Mouse (Mus musculus) stomach, embryonic 16.5 days (tissue): ENCODE data around the gene Rubcn. TPM values are rescaled to one million over a fixed set of nuclear protein-coding genes. Genes with fewer than 3 reads are reported as not detected.

Experiments used
- ATAC-seq: fragments of 200-750 bp; cut with Nextera tagmentation; 2 replicates; pipeline ENCODE4 v1.8.0; 2017; ENCODE audit warnings: moderate number of reproducible peaks, moderate TSS enrichment; ENCODE audit not compliant: insufficient read depth, low FRiP score
- H3K27ac ChIP-seq: fragments of 300-500 bp; sonication (generic); 2 replicates; pipeline ENCODE4 v1.5.1; 2014; ENCODE audit warnings: low read length
- H3K27me3 ChIP-seq: fragments of 300-500 bp; sonication (generic); 2 replicates; pipeline ENCODE4 v1.6.1; 2014; ENCODE audit warnings: low read length, control low read depth, mixed read lengths; ENCODE audit not compliant: control insufficient read depth, insufficient read depth
- H3K36me3 ChIP-seq: fragments of 300-500 bp; sonication (generic); 2 replicates; pipeline ENCODE4 v1.6.1; 2014; ENCODE audit warnings: low read length; ENCODE audit not compliant: control insufficient read depth, insufficient read depth
- H3K4me1 ChIP-seq: fragments of 300-500 bp; sonication (generic); 2 replicates; pipeline ENCODE4 v1.6.1; 2014; ENCODE audit warnings: low read length, control low read depth, mixed read lengths; ENCODE audit not compliant: control insufficient read depth, insufficient read depth
- H3K4me2 ChIP-seq: fragments of 300-500 bp; sonication (generic); 2 replicates; pipeline ENCODE4 v1.6.1; 2014; ENCODE audit warnings: low read depth, low read length, mixed read lengths
- H3K4me3 ChIP-seq: fragments of 300-500 bp; sonication (generic); replicated peaks from 2 replicates; pipeline ENCODE4 v1.5.1; 2014; ENCODE audit warnings: mild to moderate bottlenecking, low read length
- H3K9ac ChIP-seq: fragments of 300-500 bp; sonication (generic); 2 replicates; pipeline ENCODE4 v1.6.1; 2014; ENCODE audit warnings: low read length
- H3K9me3 ChIP-seq: fragments of 300-500 bp; sonication (generic); replicated peaks from 2 replicates; pipeline ENCODE4 v1.6.1; 2016; ENCODE audit warnings: low read length, control low read depth; ENCODE audit not compliant: control insufficient read depth
- WGBS: fragments of 180-500 bp; shearing (Covaris S2); extraction: QIAGEN DNeasy Blood & Tissue Kit; methylation state at CpG from one replicate; pipeline ENCODE4 v1.1.7; 2014; 5-methylcytosine and 5-hydroxymethylcytosine counted together
- polyA plus RNA-seq: library from polyadenylated mRNA; unstranded; fragments of >200 nt; fragmentation: Nextera tagmentation; extraction: Ambion mirVana; gene quantifications from 2 replicates; pipeline ENCODE4 v1.2.1, GENCODE M21; 2015

The Rubcn gene
- polyA plus RNA-seq, 1 experiment from 2014 or later, result 24.7 TPM

DNA sequence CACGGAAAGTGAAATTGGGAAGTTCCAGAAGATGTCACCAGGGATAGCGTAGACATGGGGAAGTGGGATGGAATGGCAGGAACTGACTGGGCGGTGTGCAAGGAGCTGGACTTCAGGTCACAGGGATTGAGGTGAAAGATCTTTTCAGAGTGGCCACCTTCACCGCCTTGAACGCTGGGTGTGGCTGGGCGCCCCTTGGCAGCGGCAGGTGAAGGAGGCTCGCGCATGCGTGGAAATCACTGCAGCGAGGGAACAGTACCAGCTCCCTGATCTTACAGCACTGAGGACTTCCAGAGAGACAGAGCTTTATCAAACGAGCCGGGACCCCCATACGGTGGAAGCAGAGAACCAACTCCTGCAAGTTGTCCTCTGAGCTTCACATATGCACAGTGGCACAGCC lies 63.0 kb downstream of the Rubcn start:
- Histone ChIP-seq H3K9ac (peak overlapping the region; percentile 47), H3K27ac (no peak overlapping the region), H3K4me3 (peak overlapping the region; percentile 34), H3K27me3 (no peaks in the 10 kb centered on the region), H3K4me1 (peaks cover 7% of the 10 kb centered on the region; the same call in 1 of the 2 replicates), H3K4me2 (peak overlapping the region; percentile 58), H3K9me3 (no peaks in the 10 kb centered on the region), H3K36me3 (no peaks in the 10 kb centered on the region)
- 27% methylated on average over 14 of the region's 14 CpGs for WGBS
- ATAC-seq, result no peak

GRCm38 (mm10) chr16:32813771-32814170 lies 63.8 kb downstream of the Rubcn start:
- Histone ChIP-seq H3K27ac (no peak overlapping the region), H3K4me3 (no peak overlapping the region), H3K9ac (no peak overlapping the region), H3K27me3 (no peaks in the 10 kb centered on the region), H3K4me1 (peaks cover 7% of the 10 kb centered on the region; the same call in 1 of the 2 replicates), H3K9me3 (no peaks in the 10 kb centered on the region), H3K4me2 (no peak overlapping the region), H3K36me3 (no peaks in the 10 kb centered on the region)
- WGBS, result 76% methylated on average over 3 of the region's 3 CpGs
- no peak for ATAC-seq

- no peaks in the 10 kb centered on the region for H3K27me3 ChIP-seq
- no peak for ATAC-seq
- 48% methylated on average over 9 of the region's 9 CpGs for WGBS
- H3K4me2 ChIP-seq, result peak overlapping the region; percentile 44; the same call in 1 of the 2 replicates
- H3K36me3 ChIP-seq, result no peaks in the 10 kb centered on the region
- H3K4me3 ChIP-seq, result no peak overlapping the region
- H3K9ac ChIP-seq, result no peak overlapping the region
- no peaks in the 10 kb centered on the region for H3K9me3 ChIP-seq
- H3K4me1 ChIP-seq, result peaks cover 7% of the 10 kb centered on the region; the same call in 1 of the 2 replicates
- H3K27ac ChIP-seq, result no peak overlapping the region
These were observed 64.2 kb downstream of the Rubcn start for GRCm38 (mm10) chr16:32813362-32813761.

DNA sequence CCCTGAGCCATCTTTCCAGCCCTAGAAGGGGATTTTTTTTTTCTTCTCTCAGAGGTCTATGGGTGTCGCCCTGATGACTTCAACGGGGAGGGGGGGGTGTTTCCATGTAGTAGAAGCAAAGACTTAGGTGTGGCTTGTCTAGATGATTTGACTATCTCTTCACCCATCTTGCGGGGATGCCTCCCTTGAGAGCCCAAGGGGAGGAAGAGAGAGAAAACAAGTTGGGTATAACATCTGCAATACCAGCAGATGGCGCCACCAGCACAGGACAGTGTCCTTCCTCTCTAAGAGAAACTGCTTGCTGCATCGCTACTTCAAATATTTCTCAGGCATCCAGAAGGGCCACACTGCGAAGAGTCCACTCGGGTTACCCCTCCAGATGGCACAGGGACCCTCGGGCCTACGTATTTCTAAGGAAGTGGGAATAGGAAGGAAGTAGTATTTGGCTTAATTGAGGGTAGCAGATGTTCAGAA lies 64.6 kb downstream of the Rubcn start:
- ATAC-seq, result peak; percentile 51; the same call in 1 of the 2 replicates
- H3K9me3 ChIP-seq, result no peaks in the 10 kb centered on the region

DNA sequence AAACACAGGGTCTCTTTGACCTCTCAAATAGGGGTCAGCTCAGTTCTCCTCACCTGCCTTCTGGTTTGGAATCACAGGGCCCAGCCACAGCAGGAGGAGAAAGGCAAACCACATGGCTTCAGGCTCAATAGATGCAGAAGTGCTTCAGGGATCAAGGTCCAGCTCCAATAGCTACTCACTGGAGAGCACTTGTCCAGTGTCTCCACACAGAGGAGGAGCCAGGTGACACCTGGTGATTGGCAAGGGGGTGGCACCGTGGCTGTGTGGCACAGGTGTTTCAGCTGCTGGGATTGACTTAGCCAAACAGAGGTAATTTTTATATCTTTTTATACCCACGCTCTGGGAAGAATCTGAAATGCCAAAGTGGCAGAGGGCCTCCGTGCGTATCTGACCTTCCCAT lies 67.2 kb downstream of the Rubcn start, which contains the start of gene Smbd1:
TSS of gene Smbd1 (minus strand) at position 157 of the 400 bp plus-strand sequence.
- Histone ChIP-seq H3K4me2 (no peak within 1 kb of the TSS), H3K4me3 (no peak within 1 kb of the TSS), H3K4me1 (peaks cover 10% of the 10 kb centered on the region; the same call in 1 of the 2 replicates), H3K36me3 (no peaks in the 10 kb centered on the region), H3K27ac (no peak within 1 kb of the TSS), H3K9ac (no peak within 1 kb of the TSS), H3K9me3 (no peaks in the 10 kb centered on the region), H3K27me3 (no peaks in the 10 kb centered on the region)
- no peak for ATAC-seq
- 85% methylated on average over 4 of the region's 4 CpGs for WGBS

More for the DNA sequence above, 64.6 kb downstream of the Rubcn start:
- no peaks in the 10 kb centered on the region for H3K36me3 ChIP-seq
- no peak overlapping the region for H3K4me3 ChIP-seq
- no peak overlapping the region for H3K9ac ChIP-seq
- 1% methylated on average over 9 of the region's 9 CpGs for WGBS
- peaks cover 7% of the 10 kb centered on the region; the same call in 1 of the 2 replicates for H3K4me1 ChIP-seq
- H3K27me3 ChIP-seq, result no peaks in the 10 kb centered on the region
- H3K27ac ChIP-seq, result no peak overlapping the region
- H3K4me2 ChIP-seq, result peak overlapping the region; percentile 44; the same call in 1 of the 2 replicates

DNA sequence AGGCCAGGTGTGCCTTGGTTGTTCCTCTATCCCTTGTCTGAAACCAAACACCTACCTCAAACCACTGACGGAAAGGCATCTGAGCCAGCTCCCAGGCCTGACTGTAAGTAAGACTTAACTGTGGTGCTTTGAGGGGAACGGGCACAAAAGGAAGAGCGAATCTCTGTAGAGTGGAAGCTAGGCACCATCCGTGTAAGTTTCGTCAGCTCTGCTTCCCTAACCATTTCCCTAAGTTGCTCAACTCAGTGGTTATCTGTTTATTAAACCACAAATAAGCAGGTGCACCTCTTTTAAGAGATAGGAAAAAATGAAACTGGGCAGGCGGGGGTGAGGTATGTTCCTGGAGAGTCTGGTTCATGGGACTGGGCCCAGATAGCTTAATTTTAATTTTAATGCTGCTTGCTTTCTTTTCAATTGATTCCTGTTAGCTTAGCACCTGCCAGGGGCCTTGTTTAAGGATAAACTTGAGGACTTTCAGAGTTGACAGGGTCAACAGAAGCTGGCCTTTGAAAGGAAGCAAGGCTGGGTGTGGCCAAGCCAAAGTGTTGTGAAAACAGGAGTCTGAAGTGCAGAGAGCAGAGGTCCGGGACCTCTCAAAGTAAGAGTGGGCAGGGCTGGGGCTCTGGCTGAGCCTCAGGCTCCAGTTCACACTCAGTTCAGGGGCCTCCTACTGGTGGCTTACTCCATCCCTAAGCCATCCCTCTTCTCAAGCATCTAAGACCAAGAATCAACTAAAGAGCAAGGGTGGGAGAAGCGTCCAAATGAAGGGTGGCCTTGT lies 70.0 kb downstream of the Rubcn start:
- Histone ChIP-seq H3K36me3 (no peaks in the 10 kb centered on the region), H3K4me2 (no peak overlapping the region), H3K27ac (peak overlapping the region; percentile 33), H3K27me3 (no peaks in the 10 kb centered on the region), H3K4me3 (no peak overlapping the region), H3K9ac (no peak overlapping the region), H3K4me1 (peaks cover 6% of the 10 kb centered on the region; the same call in 1 of the 2 replicates), H3K9me3 (no peaks in the 10 kb centered on the region)
- WGBS, result 45% methylated on average over 8 of the region's 8 CpGs
- ATAC-seq, result no peak

DNA sequence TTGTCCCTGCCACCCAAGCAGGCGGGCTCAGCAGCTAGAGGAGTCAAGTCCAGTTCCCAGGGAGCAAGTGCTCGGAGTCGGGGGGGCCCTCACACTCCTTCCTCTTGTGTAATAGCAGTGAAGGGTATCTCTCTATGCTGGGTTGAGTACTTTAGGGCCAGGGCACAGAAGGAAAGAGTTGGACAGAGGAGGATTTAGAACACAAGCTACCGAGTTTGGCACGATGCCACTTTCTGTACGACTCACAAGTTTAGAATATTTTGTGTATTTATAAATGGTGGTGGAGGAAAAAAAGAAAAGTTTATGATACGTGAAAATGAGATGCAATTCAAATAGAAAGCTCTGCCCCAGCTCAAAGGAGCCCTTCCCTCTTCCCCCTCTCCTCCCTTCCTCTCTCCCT lies 72.4 kb downstream of the Rubcn start:
- H3K4me2 ChIP-seq, result no peak overlapping the region
- WGBS, result 61% methylated on average over 7 of the region's 7 CpGs
- ATAC-seq, result no peak

DNA sequence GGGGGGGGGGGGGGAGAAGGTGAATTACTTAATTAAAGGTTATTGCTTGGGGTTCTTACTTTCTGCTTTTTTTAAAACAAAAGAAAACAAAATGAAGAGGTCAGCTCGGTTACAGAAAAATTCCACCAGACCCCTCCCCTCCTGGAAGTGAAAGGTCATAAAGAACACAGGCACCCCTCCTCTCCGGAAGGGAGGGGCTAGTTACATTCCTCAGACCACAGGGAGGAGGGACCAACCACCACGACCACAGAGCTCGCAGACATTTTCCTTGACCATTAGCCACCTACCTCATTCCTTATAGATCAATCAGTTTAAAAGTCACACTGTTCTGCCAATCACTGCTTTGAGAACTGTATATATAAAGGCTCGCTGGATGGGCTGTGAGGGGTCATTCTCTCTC lies 73.7 kb downstream of the Rubcn start:
- ATAC-seq, result no peak
- no peak overlapping the region for H3K4me2 ChIP-seq
- H3K27me3 ChIP-seq, result no peaks in the 10 kb centered on the region
- H3K9me3 ChIP-seq, result no peaks in the 10 kb centered on the region
- H3K9ac ChIP-seq, result no peak overlapping the region
- H3K4me1 ChIP-seq, result peaks cover 6% of the 10 kb centered on the region; the same call in 1 of the 2 replicates
- WGBS, result 35% methylated on average over 5 of the region's 5 CpGs
- H3K36me3 ChIP-seq, result no peaks in the 10 kb centered on the region
- H3K4me3 ChIP-seq, result no peak overlapping the region
- H3K27ac ChIP-seq, result no peak overlapping the region

More for the DNA sequence above, 72.4 kb downstream of the Rubcn start:
- no peaks in the 10 kb centered on the region for H3K9me3 ChIP-seq
- no peak overlapping the region for H3K27ac ChIP-seq
- no peak overlapping the region for H3K9ac ChIP-seq
- H3K36me3 ChIP-seq, result no peaks in the 10 kb centered on the region
- no peaks in the 10 kb centered on the region for H3K27me3 ChIP-seq
- H3K4me3 ChIP-seq, result no peak overlapping the region
- H3K4me1 ChIP-seq, result peaks cover 6% of the 10 kb centered on the region; the same call in 1 of the 2 replicates

- ATAC-seq, result peak; percentile 45; the same call in 1 of the 2 replicates
- peaks cover 6% of the 10 kb centered on the region; the same call in 1 of the 2 replicates for H3K4me1 ChIP-seq
- H3K27ac ChIP-seq, result peak overlapping the region; percentile 23; the same call in 1 of the 2 replicates
- WGBS, result 38% methylated on average over 6 of the region's 6 CpGs
- H3K36me3 ChIP-seq, result no peaks in the 10 kb centered on the region
- no peaks in the 10 kb centered on the region for H3K27me3 ChIP-seq
- no peaks in the 10 kb centered on the region for H3K9me3 ChIP-seq
- H3K4me3 ChIP-seq, result no peak overlapping the region
- H3K4me2 ChIP-seq, result 0 out of 2 replicates have a peak overlapping the region, but pooled peaks have one; percentile 6
- H3K9ac ChIP-seq, result no peak overlapping the region
These were observed 74.2 kb downstream of the Rubcn start for GRCm38 (mm10) chr16:32803252-32803853.
